Mouse (Mus musculus) MEL (cell line): Measurements from ENCODE around the gene Bpifc. TPM values are rescaled to one million over a fixed set of nuclear protein-coding genes. Genes with fewer than 3 reads are reported as not detected.

ENCODE experiments used
- DNase-seq: peaks from one replicate; pipeline ENCODE4 v3.0.0; 2011; ENCODE audit warnings: low read depth, low spot score
- H3K27ac ChIP-seq: 2 replicates; pipeline ENCODE4 v1.5.1; 2012; ENCODE audit warnings: low read depth, mild to moderate bottlenecking, control low read depth, low read length, moderate library complexity; ENCODE audit not compliant: control insufficient read depth
- H3K27me3 ChIP-seq, 2 experiments: fragments of 150-350 bp in 1 of 2; sonication (generic) in 1 of 2; 2 replicates each; pipeline ENCODE4 v1.6.1; 2012; ENCODE audit warnings: low read length in 2 of 2, mild to moderate bottlenecking in 2 of 2, improper control_type of control experiment in 1 of 2, moderate library complexity in 1 of 2; ENCODE audit not compliant: insufficient read depth in 2 of 2, control insufficient read depth in 1 of 2
- H3K36me3 ChIP-seq, 2 experiments: 2 replicates each; pipeline ENCODE4 v1.6.1; 2012 to 2014; ENCODE audit warnings: low read length in 2 of 2, improper control_type of control experiment in 1 of 2, inconsistent platforms in 1 of 2, mild to moderate bottlenecking in 1 of 2; ENCODE audit not compliant: insufficient read depth in 2 of 2, control insufficient read depth in 1 of 2
- H3K4me1 ChIP-seq, 2 experiments: fragments of 150-350 bp in 1 of 2; sonication (generic) in 1 of 2; 2 replicates each; pipeline ENCODE4 v1.6.1; 2012; ENCODE audit warnings: low read length in 2 of 2, improper control_type of control experiment in 1 of 2, mild to moderate bottlenecking in 1 of 2; ENCODE audit not compliant: insufficient read depth in 2 of 2, control insufficient read depth in 1 of 2
- H3K4me3 ChIP-seq, 2 experiments: fragments of 150-350 bp in 1 of 2; sonication (generic) in 1 of 2; 2 replicates each; pipeline ENCODE4 v1.5.1; 2012; ENCODE audit warnings: low read depth in 2 of 2, low read length in 2 of 2, mild to moderate bottlenecking in 2 of 2, moderate library complexity in 2 of 2, control low read depth in 1 of 2, improper control_type of control experiment in 1 of 2; ENCODE audit not compliant: control insufficient read depth in 1 of 2, insufficient read depth in 1 of 2
- H3K79me2 ChIP-seq: 2 replicates; pipeline ENCODE4 v1.6.1; 2012; ENCODE audit warnings: mild to moderate bottlenecking, low read length, moderate library complexity; ENCODE audit not compliant: control insufficient read depth, poor library complexity, insufficient read depth
- H3K9ac ChIP-seq: 2 replicates; pipeline ENCODE4 v1.6.1; 2012; ENCODE audit warnings: low read depth, mild to moderate bottlenecking, control low read depth, low read length, moderate library complexity; ENCODE audit not compliant: control insufficient read depth, poor library complexity, severe bottlenecking
- H3K9me3 ChIP-seq: fragments of 150-350 bp; sonication (generic); replicated peaks from 2 replicates; pipeline ENCODE4 v1.6.1; 2012; ENCODE audit warnings: mild to moderate bottlenecking, low read length, improper control_type of control experiment, moderate library complexity; ENCODE audit not compliant: insufficient read depth
- CHD2 ChIP-seq: IDR thresholded peaks from 2 replicates; pipeline ENCODE4 v1.6.1; 2011; ENCODE audit warnings: low read length, improper control_type of control experiment
- E2F4 ChIP-seq: IDR thresholded peaks from 2 replicates; pipeline ENCODE4 v1.6.1; 2011; ENCODE audit warnings: low read depth, low read length, improper control_type of control experiment, borderline replicate concordance
- ELF1 ChIP-seq: IDR thresholded peaks from 2 replicates; pipeline ENCODE4 v1.6.1; 2014; ENCODE audit warnings: low read depth, mild to moderate bottlenecking, inconsistent platforms, low read length, improper control_type of control experiment, moderate library complexity
- ETS1 ChIP-seq: IDR thresholded peaks from 2 replicates; pipeline ENCODE4 v1.6.1; 2012; ENCODE audit warnings: low read depth, mild to moderate bottlenecking, inconsistent platforms, low read length, improper control_type of control experiment, moderate library complexity
- HCFC1 ChIP-seq: IDR thresholded peaks from 2 replicates; pipeline ENCODE4 v1.6.1; 2012; ENCODE audit warnings: low read depth, mild to moderate bottlenecking, inconsistent platforms, low read length, improper control_type of control experiment, moderate library complexity
- JUND ChIP-seq: IDR thresholded peaks from 2 replicates; pipeline ENCODE4 v1.6.1; 2011; ENCODE audit warnings: low read depth, mild to moderate bottlenecking, improper control_type of control experiment, low read length
- MAFK ChIP-seq: IDR thresholded peaks from 2 replicates; pipeline ENCODE4 v1.6.1; 2011; ENCODE audit warnings: low read depth, mild to moderate bottlenecking, low read length, improper control_type of control experiment, borderline replicate concordance
- MAX ChIP-seq: IDR thresholded peaks from 2 replicates; pipeline ENCODE4 v1.6.1; 2011; ENCODE audit warnings: low read length, improper control_type of control experiment
- MAZ ChIP-seq: IDR thresholded peaks from 2 replicates; pipeline ENCODE4 v1.6.1; 2012; ENCODE audit warnings: low read depth, mild to moderate bottlenecking, inconsistent platforms, low read length, improper control_type of control experiment
- MEF2A ChIP-seq: IDR thresholded peaks from 2 replicates; pipeline ENCODE4 v1.6.1; 2014; ENCODE audit warnings: low read depth, mild to moderate bottlenecking, inconsistent platforms, low read length, improper control_type of control experiment; ENCODE audit not compliant: poor library complexity, insufficient replicate concordance, severe bottlenecking; ENCODE audit errors: extremely low read depth
- MXI1 ChIP-seq: IDR thresholded peaks from 2 replicates; pipeline ENCODE4 v1.6.1; 2011; ENCODE audit warnings: mild to moderate bottlenecking, low read depth, low read length, improper control_type of control experiment
- MYB ChIP-seq: IDR thresholded peaks from 2 replicates; pipeline ENCODE4 v1.6.1; 2011; ENCODE audit warnings: mild to moderate bottlenecking, low read depth, low read length, improper control_type of control experiment
- MYC ChIP-seq: IDR thresholded peaks from 2 replicates; pipeline ENCODE4 v1.6.1; 2011; ENCODE audit warnings: low read depth, mild to moderate bottlenecking, low read length, improper control_type of control experiment, moderate library complexity
- NELFE ChIP-seq: IDR thresholded peaks from 2 replicates; pipeline ENCODE4 v1.6.1; 2011; ENCODE audit warnings: low read depth, low read length, improper control_type of control experiment
- NRF1 ChIP-seq: IDR thresholded peaks from 2 replicates; pipeline ENCODE4 v1.6.1; 2014; ENCODE audit warnings: low read depth, mild to moderate bottlenecking, inconsistent platforms, low read length, improper control_type of control experiment, moderate library complexity; ENCODE audit not compliant: poor library complexity, insufficient read depth, severe bottlenecking
- POLR2A ChIP-seq, 2 experiments: IDR thresholded peaks; 2 replicates each; pipeline ENCODE4 v1.6.1; 2011 to 2012; ENCODE audit warnings: low read length in 2 of 2, mild to moderate bottlenecking in 2 of 2, control low read depth in 1 of 2, improper control_type of control experiment in 1 of 2, low read depth in 1 of 2, moderate library complexity in 1 of 2; ENCODE audit not compliant: control insufficient read depth in 1 of 2, insufficient read depth in 1 of 2, poor library complexity in 1 of 2
- POLR2AphosphoS2 ChIP-seq: IDR thresholded peaks from 2 replicates; pipeline ENCODE4 v1.6.1; 2011; ENCODE audit warnings: low read length, improper control_type of control experiment
- RCOR1 ChIP-seq: IDR thresholded peaks from 2 replicates; pipeline ENCODE4 v1.6.1; 2012; ENCODE audit warnings: low read depth, mild to moderate bottlenecking, inconsistent platforms, low read length, improper control_type of control experiment
- SIN3A ChIP-seq: IDR thresholded peaks from 2 replicates; pipeline ENCODE4 v1.6.1; 2012; ENCODE audit warnings: low read length, improper control_type of control experiment, inconsistent platforms
- SMC3 ChIP-seq: IDR thresholded peaks from 2 replicates; pipeline ENCODE4 v1.6.1; 2011; ENCODE audit warnings: low read depth, low read length, improper control_type of control experiment
- TAL1 ChIP-seq: IDR thresholded peaks from 2 replicates; pipeline ENCODE4 v1.6.1; 2012; ENCODE audit warnings: mild to moderate bottlenecking, inconsistent platforms, low read length, moderate library complexity, mixed read lengths
- TBP ChIP-seq: IDR thresholded peaks from 2 replicates; pipeline ENCODE4 v1.8.0; 2011; ENCODE audit warnings: low read depth, low read length, improper control_type of control experiment
- TCF12 ChIP-seq: IDR thresholded peaks from 2 replicates; pipeline ENCODE4 v1.6.1; 2014; ENCODE audit warnings: low read depth, mild to moderate bottlenecking, inconsistent platforms, low read length, improper control_type of control experiment, moderate library complexity
- UBTF ChIP-seq: IDR thresholded peaks from 2 replicates; pipeline ENCODE4 v1.6.1; 2012; ENCODE audit warnings: low read depth, mild to moderate bottlenecking, inconsistent platforms, low read length, improper control_type of control experiment, moderate library complexity, borderline replicate concordance; ENCODE audit not compliant: insufficient read depth
- USF2 ChIP-seq, 2 experiments: IDR thresholded peaks; 2 replicates each; pipeline ENCODE4 v1.6.1; 2011 to 2012; ENCODE audit warnings: improper control_type of control experiment in 2 of 2, low read length in 2 of 2, borderline replicate concordance in 1 of 2, inconsistent platforms in 1 of 2, low read depth in 1 of 2, mild to moderate bottlenecking in 1 of 2; ENCODE audit not compliant: insufficient read depth in 1 of 2
- ZC3H11A ChIP-seq: IDR thresholded peaks from 2 replicates; pipeline ENCODE4 v1.6.1; 2012; ENCODE audit warnings: low read depth, mild to moderate bottlenecking, inconsistent platforms, low read length, improper control_type of control experiment
- ZKSCAN1 ChIP-seq: IDR thresholded peaks from 2 replicates; pipeline ENCODE4 v1.6.1; 2012; ENCODE audit warnings: low read depth, mild to moderate bottlenecking, inconsistent platforms, low read length, improper control_type of control experiment, moderate library complexity
- ZMIZ1 ChIP-seq: IDR thresholded peaks from 2 replicates; pipeline ENCODE4 v1.6.1; 2012; ENCODE audit warnings: low read depth, mild to moderate bottlenecking, inconsistent platforms, low read length, improper control_type of control experiment, moderate library complexity
- polyA plus RNA-seq, 2 experiments: library from polyadenylated mRNA; stranded (reverse) in 1 of 2; unstranded in 1 of 2; fragments of >175 nt in 1 of 2; fragments of >200 nt in 1 of 2; gene quantifications; 2 replicates each; pipeline versions ENCODE4 v1.2.1 to v1.2.4; 2012; ENCODE audit warnings: low replicate concordance in 2 of 2, low read depth in 1 of 2; ENCODE audit not compliant: insufficient read length in 2 of 2, insufficient read depth in 1 of 2, missing spikeins in 1 of 2
- total RNA-seq: library from RNA; depleted of rRNA; stranded (reverse); fragments of 300-350 nt; gene quantifications from 2 replicates; pipeline ENCODE4 v1.2.3, GENCODE M21; 2012

Bpifc gene
- total and polyA plus RNA-seq, 3 experiments = 0.03 TPM; not detected in 2

GRCm38 (mm10) chr10:85957464-85957950 is 54.2 kb downstream of the Bpifc start, which contains the start of gene Rtcb:
Gene Rtcb (minus strand): TSS chr10:85957823.
- Histone ChIP-seq H3K4me3 (peak within 1 kb of the TSS; percentile 67 to 100), H3K36me3 (peaks cover 7 to 9% of the 10 kb centered on the region in 2 experiments), H3K4me1 (no peaks in the 10 kb centered on the region), H3K9ac (peak within 1 kb of the TSS; percentile 99), H3K79me2 (peaks cover 26% of the 10 kb centered on the region), H3K27me3 (0 out of 4 replicates have a peak, but pooled peaks cover 0 to 1% of the 10 kb centered on the region in 2 experiments), H3K9me3 (no peaks in the 10 kb centered on the region), H3K27ac (peak within 1 kb of the TSS; percentile 90)
- no peak for TF ChIP-seq CHD2
- no peak for TF ChIP-seq TAL1
- TF ChIP-seq HCFC1 = peak; percentile 90
- TF ChIP-seq NRF1 = peak; percentile 89
- no peak for TF ChIP-seq ZKSCAN1
- peak; percentile 70; the same call in 1 of the 2 replicates for TF ChIP-seq POLR2AphosphoS2
- no peak for TF ChIP-seq RCOR1
- TF ChIP-seq MAX = peak; percentile 76
- peak; percentile 75 for TF ChIP-seq TBP
- TF ChIP-seq MEF2A = no peak
- TF ChIP-seq MYB = no peak
- peak; percentile 55 to 91; a peak in 3 of 4 replicates for TF ChIP-seq POLR2A (IDR thresholded peaks at IDR 0.05; ENCODE audit: control insufficient read depth in 1 of 2, insufficient read depth in 1 of 2, low read depth in 1 of 2, low read length in 2 of 2, poor library complexity in 1 of 2)
- TF ChIP-seq UBTF = no peak
- no peak for TF ChIP-seq E2F4
- TF ChIP-seq MYC = peak; percentile 82
- no peak for TF ChIP-seq USF2 (IDR thresholded peaks at IDR 0.05; ENCODE audit: borderline replicate concordance in 1 of 2, insufficient read depth in 1 of 2, low read depth in 1 of 2, low read length in 2 of 2)
- TF ChIP-seq ELF1 = 0 out of 2 replicates have a peak, but pooled peaks have one; percentile 33
- 0 out of 2 replicates have a peak, but pooled peaks have one; percentile 35 for TF ChIP-seq ZMIZ1
- TF ChIP-seq TCF12 = peak; percentile 33; the same call in 1 of the 2 replicates
- peak; percentile 81 for TF ChIP-seq SIN3A
- peak; percentile 83 for TF ChIP-seq NELFE
- TF ChIP-seq ZC3H11A = no peak
- TF ChIP-seq MAFK = no peak
- TF ChIP-seq JUND = no peak
- TF ChIP-seq SMC3 = no peak
- TF ChIP-seq MAZ = peak; percentile 67; the same call in 1 of the 2 replicates
- TF ChIP-seq MXI1 = peak; percentile 84
- no peak for TF ChIP-seq ETS1
- peak; percentile 96 for DNase-seq
